Mouse (Mus musculus) embryonic facial prominence, embryonic 13.5 days (tissue): ENCODE results near the gene Ppp1r7. TPM values are rescaled to one million over a fixed set of nuclear protein-coding genes. Genes with fewer than 3 reads are reported as not detected.

Source experiments
- microRNA-seq: library from miRNA; unstranded; fragments of <30 nt; microRNA quantifications from one replicate; pipeline ENCODE4, GENCODE M21; 2016
- polyA plus RNA-seq: library from polyadenylated mRNA; unstranded; fragments of >200 nt; fragmentation: Nextera tagmentation; extraction: Ambion mirVana; gene quantifications from 2 replicates; pipeline ENCODE4 v1.2.1, GENCODE M21; 2015

Gene Ppp1r7
- polyA plus RNA-seq, 1 experiment from 2014 or later: 57.9 TPM

Small RNA genes within 50 kb of the gene (microRNA-seq; reads per million reads assigned to microRNA genes)
- not detected for gene Mir6345
- gene Mir6902: not detected

Other genes starting within 250 kb of the Ppp1r7 start
- 24.6 and 27.0 TPM in 2 replicates for gene Kif1a, start 240.9 kb upstream of the Ppp1r7 start, polyA plus RNA-seq
- 0.25 TPM in 1 of 2 replicates, not detected in the other for gene Agxt, start 207.6 kb upstream of the Ppp1r7 start, polyA plus RNA-seq
- 1.3 and 1.4 TPM in 2 replicates for gene 2310007B03Rik, start 181.9 kb upstream of the Ppp1r7 start, polyA plus RNA-seq
- gene Crocc2, start 174.1 kb upstream of the Ppp1r7 start, polyA plus RNA-seq: 0.04 and 0.08 TPM in 2 replicates
- 13.8 and 23.0 TPM in 2 replicates for gene Sned1, start 107.0 kb upstream of the Ppp1r7 start, polyA plus RNA-seq
- gene Mterf4, start 36.9 kb upstream of the Ppp1r7 start, polyA plus RNA-seq: 32.0 and 36.3 TPM in 2 replicates
- 17.7 and 17.9 TPM in 2 replicates for gene Pask, start 628 bp downstream of the Ppp1r7 start, polyA plus RNA-seq
- gene Ano7, start 31.1 kb downstream of the Ppp1r7 start, polyA plus RNA-seq: 0.49 and 0.62 TPM in 2 replicates
- gene Hdlbp, start 136.0 kb downstream of the Ppp1r7 start, polyA plus RNA-seq: 179 and 184 TPM in 2 replicates
- 10.5 and 10.9 TPM in 2 replicates for gene Farp2, start 169.2 kb downstream of the Ppp1r7 start, polyA plus RNA-seq